In the genomic region with DNA sequence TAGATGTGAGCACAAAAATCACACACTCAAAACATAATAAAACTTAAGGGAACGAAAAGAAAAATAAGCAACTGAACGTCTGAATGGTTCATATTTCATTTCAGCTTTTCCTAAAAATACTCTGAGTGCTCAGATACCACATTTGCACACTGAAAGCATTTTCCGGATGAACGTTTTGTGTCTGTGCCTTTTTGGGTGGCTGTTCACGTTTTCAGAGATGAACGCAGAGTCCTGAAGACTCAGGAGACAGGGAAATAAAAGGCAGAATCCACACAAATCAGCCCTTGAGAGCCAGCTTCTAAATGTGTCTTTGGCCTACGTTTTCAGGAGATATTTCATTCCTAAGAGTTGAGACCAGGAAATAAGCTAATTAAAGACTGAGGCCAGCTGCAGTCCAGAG, we compare ENCODE assay signal across 17 mouse cellular contexts. TPM values are rescaled to one million over a fixed set of nuclear protein-coding genes. Genes with fewer than 3 reads are reported as not detected.
"Had no signal": no experiment of that assay in that cellular context is flagged by ENCODE, and none has a peak within 500 bp of the region (broad histone marks: within the 10 kb centered on the region; RNA-seq: fewer than 3 reads in every experiment).

No protein-coding gene starts in this region.

- H3K36me3 ChIP-seq: liver, embryonic 12.5 days; liver, embryonic 15.5 days had no signal

- H3K27me3 ChIP-seq: limb, embryonic 13.5 days; liver, embryonic 12.5 days; liver, embryonic 15.5 days had no signal

- H3K4me2 ChIP-seq: limb, embryonic 13.5 days; liver, embryonic 12.5 days; liver, embryonic 15.5 days; midbrain, embryonic 11.5 days had no signal

- DNase-seq: kidney, adult 9 months; kidney, postnatal 14 days; liver; lung, adult 2 months; lung, postnatal 14 days; lung, postnatal 4 days; midbrain, embryonic 14.5 days; right cerebral cortex, adult 18-20 months; right cerebral cortex, postnatal 14 days; right cerebral cortex, postnatal 4 days; thymus, postnatal 36 days had no signal

- ATAC-seq: liver, embryonic 12.5 days had no signal

- H3K4me3 ChIP-seq: limb, embryonic 13.5 days; liver, embryonic 12.5 days; liver, embryonic 15.5 days had no signal

- H3K9me3 ChIP-seq: limb, embryonic 13.5 days; liver, embryonic 12.5 days; liver, embryonic 15.5 days had no signal

- H3K27ac ChIP-seq: limb, embryonic 13.5 days; liver, embryonic 12.5 days; liver, embryonic 15.5 days; stomach, postnatal 0 days had no signal

- H3K9ac ChIP-seq: limb, embryonic 13.5 days; liver, embryonic 12.5 days; liver, embryonic 15.5 days had no signal

- H3K4me1 ChIP-seq: liver, embryonic 12.5 days; liver, embryonic 15.5 days had no signal

RNA-seq across cellular contexts. Expression of a gene that starts 49.8 kb away (rescaled TPM):
- total RNA-seq: megakaryocyte-erythroid progenitor cell, adult 5-6 weeks had no signal
